Mouse (Mus musculus): ENCODE measurements at regions not wholly inside any gene's neighbourhood (a gene's known extent, or its start where the extent isn't known, plus 50 kb on each side); places are given as distances from the start of the nearest gene placed in this dataset.

DNA sequence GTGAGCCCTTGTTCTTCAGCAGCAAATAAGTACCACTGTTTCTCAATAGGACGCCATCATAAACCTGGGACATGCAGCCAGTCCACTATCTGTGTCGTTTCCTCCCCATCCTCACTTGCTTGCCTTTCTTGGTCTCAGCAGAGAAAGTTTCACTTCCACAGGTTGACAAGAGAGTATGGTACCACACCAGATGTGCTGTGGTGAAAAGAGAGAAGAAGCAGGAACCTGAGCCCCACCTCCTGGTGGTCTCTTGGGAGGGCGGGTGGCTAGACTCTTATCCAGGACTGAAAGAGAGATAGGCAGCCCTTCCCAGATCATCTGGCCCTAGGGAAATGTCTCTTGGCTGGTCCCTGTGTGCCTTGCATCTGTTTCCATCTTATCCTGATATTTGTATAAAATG lies 133.1 kb upstream of the Zmiz1 start:
- no peak for DNase-seq (ENCODE audit: low read depth, low spot score)

DNA sequence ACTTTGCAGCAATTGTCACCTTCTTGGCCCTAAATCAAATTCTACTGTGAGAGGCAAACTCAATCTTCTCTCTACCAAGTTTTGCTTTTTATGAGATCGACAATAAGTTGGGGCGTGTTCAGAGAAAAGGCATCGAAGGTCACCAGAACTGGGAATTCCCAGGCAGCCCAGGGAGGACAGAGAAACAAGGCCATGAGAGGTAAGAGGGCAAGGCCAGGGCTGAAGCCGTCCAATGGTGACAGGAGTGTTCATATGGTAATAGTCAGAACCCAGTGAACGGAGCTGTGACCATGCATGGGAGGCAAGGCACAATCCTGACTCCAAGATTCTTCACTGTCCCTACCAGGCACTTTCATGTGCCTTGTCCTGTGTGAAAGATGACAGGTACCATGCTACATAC lies 130.8 kb upstream of the Zmiz1 start:
- no peak for DNase-seq (ENCODE audit: low read depth, low spot score)

DNA sequence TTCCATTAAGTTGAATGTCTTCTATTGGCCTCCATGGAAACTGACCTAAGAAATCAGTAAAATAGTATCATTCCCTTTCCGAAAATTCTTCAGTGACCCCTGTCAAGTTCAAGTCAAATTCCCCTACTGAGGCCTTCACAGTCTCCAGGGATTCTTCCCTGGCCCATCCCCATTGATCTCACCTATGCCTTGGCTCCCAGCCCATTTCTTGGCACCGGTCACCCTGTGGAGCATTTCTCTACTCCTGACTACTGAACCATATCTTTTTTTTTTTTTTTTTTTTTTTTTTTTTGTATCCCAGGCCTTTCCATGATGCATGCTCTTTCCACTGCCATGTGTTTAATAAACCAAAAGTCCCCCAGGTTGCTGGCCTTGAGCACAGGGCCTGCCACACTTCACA lies 124.8 kb upstream of the Zmiz1 start:
- DNase-seq (ENCODE audit: low read depth, low spot score): no peak

GRCm38 (mm10) chr14:25336875-25337274 lies 122.1 kb upstream of the Zmiz1 start:
- no peak for DNase-seq (ENCODE audit: low read depth, low spot score)

GRCm38 (mm10) chr14:25338404-25339051 lies 120.5 kb upstream of the Zmiz1 start:
- DNase-seq (ENCODE audit: low read depth, low spot score): no peak

DNA sequence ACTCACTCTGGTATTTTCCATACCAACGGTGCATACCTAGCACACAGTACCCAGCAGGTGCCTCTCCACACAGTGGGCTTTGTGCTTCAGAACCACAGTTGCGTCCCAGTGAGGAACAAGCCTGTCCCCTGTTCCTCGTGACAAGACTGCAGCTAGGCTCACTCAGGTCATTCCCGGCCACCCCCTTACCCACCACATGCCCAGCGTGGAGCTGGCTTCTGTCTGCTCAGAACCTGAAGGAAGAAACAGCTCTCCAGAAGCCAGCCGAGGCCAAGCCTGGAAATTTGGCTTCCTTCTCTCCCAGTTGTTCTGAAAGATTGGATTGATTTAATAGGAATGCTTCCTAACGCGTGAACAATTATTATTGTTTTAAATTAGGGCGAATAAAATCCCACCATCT lies 118.1 kb upstream of the Zmiz1 start:
- DNase-seq (ENCODE audit: low read depth, low spot score): no peak

DNA sequence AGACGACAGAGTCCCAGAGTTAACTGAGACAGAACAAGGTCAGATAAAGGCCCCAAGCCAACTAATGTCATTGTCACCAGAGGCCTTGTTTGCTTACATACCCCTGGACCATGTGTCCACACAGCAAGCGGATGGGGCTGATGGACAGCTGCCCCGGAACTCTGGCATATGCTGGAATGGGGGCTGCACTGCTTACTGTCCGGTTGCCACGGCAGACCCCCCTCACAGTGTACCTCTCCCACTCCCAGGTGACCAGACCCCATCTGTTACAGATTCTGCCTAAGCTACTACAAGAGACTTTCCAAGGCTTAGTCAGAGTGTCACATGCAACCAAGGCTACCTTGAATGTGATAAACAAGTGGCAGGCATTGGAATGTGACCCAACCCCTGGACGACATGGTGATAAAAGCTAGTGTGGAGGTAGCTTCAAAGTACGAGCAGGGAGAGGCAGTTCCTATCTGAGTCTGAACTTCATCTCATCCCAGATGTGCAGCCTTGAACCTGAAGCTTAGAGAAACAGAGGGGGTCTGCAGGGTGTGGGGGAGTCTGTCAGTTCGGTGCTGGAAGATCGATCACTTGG lies 117.0 kb upstream of the Zmiz1 start:
- DNase-seq (ENCODE audit: low read depth, low spot score): no peak

- no peak for DNase-seq (ENCODE audit: low read depth, low spot score)
These were observed 116.0 kb upstream of the Zmiz1 start for GRCm38 (mm10) chr14:25342865-25343565.

DNA sequence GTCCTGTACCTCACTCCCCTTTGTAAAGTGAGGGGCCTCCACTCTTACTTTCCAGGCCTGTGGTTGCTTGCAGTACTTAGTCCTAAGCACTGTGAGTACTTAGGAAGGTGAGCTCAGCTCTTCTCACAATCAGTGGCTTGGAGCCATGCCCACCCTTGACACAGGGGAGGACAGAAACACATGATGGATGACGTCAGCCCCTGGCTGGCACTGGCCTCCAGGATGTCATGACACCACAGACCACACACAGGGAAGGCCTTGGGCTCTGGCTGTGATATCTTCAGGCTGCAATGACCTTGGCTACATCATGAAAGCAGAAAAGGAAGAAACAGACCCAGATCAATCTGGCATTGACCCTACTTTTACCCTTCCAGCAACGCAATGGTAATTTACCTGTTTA lies 113.0 kb upstream of the Zmiz1 start:
- no peak for DNase-seq (ENCODE audit: low read depth, low spot score)

- no peak for DNase-seq (ENCODE audit: low read depth, low spot score)
These were observed 112.0 kb upstream of the Zmiz1 start for GRCm38 (mm10) chr14:25346813-25347610.

GRCm38 (mm10) chr14:25350282-25350964 lies 108.6 kb upstream of the Zmiz1 start:
- DNase-seq (ENCODE audit: low read depth, low spot score): no peak

DNA sequence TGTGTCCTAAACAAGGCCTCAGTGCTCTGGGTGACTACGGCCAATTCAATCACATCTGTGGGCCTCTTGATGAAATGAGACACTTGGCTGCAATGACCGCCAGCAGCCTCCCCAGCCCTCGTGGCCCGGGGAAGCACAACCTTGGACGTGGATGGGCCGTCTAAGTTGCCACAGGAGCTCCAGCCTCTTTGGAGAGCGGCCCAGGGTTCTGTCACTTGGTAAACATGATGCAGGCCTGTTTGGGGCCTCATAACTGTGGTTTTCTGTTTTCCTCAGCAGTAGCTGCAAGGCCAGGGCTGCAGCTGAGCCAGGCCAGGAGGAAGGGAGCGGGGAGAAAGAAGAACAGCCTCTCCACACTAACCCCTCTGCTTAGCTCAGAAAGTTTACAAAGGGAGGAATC lies 105.2 kb upstream of the Zmiz1 start:
- no peak for DNase-seq (ENCODE audit: low read depth, low spot score)

DNA sequence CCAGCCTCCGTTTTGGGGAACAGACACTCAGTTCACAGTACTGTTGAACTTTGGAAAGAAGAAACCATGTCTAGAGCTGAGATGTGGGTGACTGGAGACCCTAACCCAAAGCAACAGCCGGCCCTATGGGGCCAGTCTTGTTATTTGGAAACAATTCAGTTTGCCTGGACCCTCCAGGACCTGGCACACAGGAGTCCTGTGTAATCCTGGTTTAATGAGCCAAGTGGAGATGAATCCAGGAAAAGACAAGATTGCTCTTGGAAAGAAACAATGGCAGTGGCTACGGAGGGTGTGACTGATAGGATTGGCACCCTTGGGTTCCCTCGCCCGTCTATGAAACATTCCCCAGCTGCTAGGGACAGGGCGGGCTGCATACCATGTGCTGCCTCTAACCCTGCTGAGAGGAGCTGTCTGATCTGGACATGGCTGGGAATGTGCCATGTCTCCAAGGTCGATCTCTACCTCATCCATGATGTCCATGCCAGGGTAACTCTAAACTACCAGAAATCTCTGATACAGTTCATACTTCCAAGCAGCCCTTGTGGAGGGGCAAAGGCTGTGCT lies 104.6 kb upstream of the Zmiz1 start:
- no peak for DNase-seq (ENCODE audit: low read depth, low spot score)

- no peak for DNase-seq (ENCODE audit: low read depth, low spot score)
These were observed 101.2 kb upstream of the Zmiz1 start for GRCm38 (mm10) chr14:25357805-25358204.

- DNase-seq (ENCODE audit: low read depth, low spot score): no peak
These were observed 99.1 kb upstream of the Zmiz1 start for GRCm38 (mm10) chr14:25359824-25360294.

- DNase-seq (ENCODE audit: low read depth, low spot score): no peak
These were observed 98.3 kb upstream of the Zmiz1 start for GRCm38 (mm10) chr14:25360726-25361125.

DNA sequence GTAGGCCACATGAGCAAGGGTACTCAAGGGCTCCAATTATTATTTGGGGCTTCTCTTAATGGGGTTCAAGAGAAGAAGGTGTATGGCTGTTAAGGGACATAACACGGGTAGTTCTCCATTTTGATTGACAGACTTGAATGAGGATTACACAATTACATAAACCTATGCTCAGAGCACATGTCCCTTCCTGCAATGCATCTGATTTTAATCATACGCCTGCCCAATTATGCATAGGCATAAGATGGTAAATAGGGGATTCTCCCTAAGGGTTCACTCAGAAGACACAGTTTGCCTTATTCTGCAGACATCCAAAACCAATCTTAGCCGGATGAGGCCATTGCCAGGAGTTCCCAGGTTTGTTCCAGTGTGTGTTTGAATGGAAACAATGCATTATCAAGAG lies 97.9 kb upstream of the Zmiz1 start:
- DNase-seq (ENCODE audit: low read depth, low spot score): no peak

GRCm38 (mm10) chr14:25362771-25363170 lies 96.2 kb upstream of the Zmiz1 start:
- DNase-seq (ENCODE audit: low read depth, low spot score): no peak

DNA sequence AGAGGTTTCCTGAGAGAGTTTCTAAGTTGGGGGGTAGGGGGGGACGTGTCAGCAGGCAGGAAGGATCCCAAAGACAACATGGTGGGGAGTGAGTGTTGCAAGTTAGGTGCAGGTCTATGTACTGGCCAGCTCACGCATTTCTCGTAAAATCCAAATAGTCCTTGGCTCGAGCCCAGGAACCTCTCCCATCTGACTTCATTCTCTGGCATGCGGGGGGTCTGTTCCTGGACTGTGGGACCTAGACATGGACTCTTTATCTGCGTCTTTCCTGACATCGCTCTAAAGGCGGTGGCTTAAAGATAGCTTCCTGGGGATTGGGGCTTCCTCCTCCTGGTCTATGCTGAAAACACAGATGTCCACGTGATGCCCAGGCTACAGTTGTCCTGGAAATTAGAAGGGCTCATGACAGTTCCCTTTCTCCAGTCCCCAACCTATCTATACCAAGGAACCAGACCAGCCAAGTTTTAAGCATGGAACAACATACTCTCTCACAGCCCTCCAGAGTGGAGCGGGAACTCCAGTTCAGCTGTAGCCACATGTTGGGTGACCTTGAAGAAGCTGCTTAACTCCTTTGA lies 93.7 kb upstream of the Zmiz1 start:
- DNase-seq (ENCODE audit: low read depth, low spot score): no peak

DNA sequence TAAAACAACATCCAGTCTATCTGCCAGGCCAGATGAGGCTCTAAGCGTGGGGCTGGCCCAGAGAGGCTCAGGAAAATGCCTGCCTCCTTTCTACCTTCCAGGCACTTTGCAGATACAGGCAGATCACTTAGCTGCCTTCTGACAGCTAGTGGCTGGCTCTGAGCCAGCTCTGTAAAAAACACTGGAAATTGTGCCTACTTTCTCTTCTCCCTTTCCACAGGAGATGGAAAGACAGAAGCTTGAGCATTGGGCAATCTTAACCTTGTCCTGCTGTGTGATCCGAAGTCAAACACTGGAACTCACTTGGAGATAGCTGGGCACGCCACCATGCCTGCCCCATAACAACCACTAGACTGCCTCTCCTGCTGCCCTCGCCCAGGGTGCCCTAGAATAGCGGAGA lies 93.0 kb upstream of the Zmiz1 start:
- no peak for DNase-seq (ENCODE audit: low read depth, low spot score)
